Mouse (Mus musculus): Measurements from ENCODE around the gene Ulk4.
"Not testable (repeated sequence)": the region's sequence is repeated elsewhere in the genome, so short reads cannot be mapped to it uniquely, and the experiment has no call there.

Ulk4 gene

DNA sequence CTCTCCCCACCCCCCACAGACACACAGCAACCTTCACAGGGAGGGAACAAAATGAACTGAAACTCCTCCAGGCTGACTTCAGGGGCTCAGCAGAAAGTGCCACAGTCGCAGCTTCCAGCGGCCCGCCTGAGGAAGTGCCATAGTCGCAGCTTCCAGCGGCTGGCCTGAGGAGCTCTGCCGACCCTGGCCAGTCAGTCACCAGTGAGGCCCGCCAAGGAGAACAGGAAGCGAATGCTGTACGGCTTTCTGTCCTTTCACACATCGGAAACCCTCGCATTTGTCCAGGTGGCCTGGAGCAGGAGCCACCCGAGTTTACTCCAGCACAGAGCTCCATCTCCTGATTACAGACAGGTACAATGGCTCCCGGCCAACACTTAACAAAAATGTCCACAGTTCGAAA, 27.2 kb downstream of the Ulk4 start:
- no peak for DNase-seq

DNA sequence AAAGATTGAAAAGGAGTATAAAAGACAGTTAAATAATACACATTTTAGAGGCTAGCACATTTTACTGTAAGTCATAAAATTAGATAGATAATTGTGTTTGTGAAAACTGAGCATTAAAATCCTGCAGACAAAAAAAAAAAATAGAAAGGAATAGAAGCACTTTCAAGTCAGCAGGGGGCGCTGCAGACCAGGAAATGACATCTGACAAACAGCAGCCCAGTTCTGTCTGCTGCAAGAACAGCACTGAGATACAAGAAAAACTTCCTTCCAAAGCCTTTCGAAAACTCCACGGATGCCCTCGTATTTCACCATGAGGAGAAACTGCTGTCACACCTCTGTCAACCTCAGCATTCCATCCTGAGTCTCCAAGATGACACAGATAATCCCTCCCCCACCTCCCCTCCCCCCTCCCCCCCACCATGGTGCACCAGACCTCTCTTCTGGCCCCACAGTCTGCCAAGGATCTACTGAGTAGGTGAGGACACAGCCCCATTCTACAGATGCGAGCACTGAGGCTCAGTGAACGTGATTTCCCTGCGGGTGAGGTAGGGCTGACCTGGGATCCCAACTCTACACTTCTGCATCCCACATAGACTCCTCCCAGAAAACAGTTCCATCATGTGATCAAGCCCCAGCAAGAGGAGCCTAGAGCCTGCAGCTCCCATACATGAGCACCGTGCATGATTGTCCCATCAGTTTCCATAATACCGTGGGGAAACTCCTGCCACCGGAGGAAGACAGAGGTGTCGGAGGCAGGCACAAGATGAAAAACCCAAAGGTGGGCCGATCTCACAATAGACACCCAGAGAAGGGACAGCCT, 28.8 kb downstream of the Ulk4 start:
- DNase-seq: peak; percentile 77

DNA sequence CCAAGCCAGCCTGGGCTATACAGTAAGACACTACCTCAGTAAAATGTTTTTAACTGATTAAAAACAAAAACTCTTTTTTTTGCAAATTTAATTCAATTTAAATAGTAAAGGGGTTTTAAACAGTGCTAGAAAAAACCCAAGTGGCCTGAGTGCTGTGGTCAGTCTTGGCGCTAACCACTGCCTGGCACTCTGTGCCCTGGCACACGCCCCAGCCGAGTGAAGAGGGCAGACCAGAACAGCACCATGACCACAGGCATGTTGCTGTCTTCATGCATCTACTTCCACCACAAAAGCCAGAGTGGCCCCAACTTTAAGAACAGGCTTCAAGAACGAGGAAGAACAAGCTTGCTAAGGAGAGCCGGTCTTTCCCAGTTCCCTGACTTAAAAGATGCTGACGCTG, 29.9 kb downstream of the Ulk4 start:
- DNase-seq: no peak

DNA sequence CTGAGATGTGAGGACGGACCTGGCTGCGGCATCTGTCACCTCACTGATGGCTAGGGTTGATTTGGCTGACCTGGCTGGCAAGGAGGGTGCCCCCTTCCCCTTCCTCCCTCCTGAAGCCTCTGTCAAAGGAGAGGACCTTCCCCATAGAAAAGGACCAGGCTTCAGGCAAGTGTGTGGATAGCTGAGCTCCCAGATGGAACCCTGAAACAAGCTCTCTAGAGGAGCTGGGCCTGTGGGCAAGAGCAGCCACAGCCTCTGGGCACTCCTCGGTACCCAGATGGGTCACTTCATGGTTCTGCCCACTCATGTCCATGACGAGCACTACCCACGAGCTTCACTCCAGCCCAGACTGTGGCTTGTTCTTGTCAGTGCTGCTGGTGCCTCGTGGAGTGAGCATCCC, 34.7 kb downstream of the Ulk4 start:
- peak; percentile 0 for DNase-seq

DNA sequence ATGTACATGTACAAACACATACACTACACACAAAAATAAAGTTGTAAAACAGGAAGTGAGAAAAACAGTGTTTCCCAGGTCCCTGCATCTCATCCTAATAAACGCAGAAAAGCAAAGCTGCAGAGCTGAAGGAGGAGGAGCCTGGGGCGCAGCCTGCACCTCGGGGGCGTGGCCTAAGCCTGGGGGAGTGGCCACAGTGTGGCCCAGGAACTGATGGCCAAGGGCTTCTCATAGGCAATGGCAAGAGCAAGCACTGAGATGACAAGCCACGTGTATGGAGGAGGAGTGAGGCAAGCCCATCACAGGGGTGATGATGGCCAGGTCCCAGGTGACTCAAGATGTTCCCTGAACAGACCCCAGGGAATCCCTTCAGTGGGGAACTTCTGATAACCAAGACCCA, 35.2 kb downstream of the Ulk4 start:
- DNase-seq: peak; percentile 1

DNA sequence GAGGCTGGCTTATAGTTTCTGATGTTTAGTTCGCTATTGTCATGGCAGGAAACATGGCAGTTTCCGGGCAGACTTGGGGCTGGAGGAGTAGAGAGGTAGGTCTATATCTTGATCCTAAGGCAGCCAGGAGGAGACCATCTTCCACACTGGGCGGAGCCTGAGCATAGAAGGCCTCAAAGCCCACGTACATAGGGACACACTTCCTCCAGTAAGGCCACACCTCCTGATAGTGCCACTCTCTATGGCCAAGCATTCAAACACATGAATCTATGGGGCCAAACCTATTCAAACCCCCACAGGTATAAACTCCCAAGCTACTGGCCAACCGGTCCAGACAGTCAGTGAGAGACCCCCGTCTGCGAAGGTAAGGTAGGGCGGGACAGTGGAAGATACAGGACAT, 35.6 kb downstream of the Ulk4 start:
- no peak for DNase-seq

DNA sequence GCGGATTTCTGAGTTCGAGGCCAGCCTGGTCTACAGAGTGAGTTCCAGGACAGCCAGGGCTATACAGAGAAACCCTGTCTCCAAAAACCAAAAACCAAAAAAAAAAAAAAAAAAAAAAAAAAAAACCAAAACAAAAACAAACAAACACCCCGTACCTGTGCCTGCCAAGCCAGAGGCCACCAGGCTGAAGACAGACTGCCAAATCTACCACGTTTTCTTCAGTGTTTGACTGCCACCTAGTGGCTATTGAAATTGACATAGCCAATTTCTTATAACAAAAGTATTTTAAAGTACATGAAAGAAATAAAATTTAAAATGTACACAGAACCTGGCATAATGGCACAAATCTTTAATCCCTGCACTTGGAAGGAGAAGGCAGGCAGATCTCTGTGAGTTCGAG, 36.8 kb downstream of the Ulk4 start:
- DNase-seq: peak; percentile 29

DNA sequence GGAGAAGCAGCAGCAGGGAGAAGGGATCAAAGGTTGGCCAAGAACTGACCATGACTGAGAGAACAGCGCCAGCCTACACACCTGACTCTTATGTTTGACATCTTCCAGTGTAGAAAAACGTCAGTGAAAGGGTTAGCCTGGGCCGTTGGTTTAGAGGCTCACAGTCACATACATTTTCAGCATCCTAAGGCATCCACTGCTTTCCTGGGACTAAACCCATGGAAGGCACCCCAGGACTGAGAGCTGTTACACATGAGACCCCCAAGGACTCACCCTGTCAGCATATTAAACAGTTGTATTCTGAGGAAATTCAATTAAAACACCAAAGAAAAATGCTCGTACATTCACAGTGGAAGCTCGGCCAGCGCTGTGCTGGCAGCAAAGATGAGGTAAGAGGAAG, 37.4 kb downstream of the Ulk4 start:
- DNase-seq: peak; percentile 0

DNA sequence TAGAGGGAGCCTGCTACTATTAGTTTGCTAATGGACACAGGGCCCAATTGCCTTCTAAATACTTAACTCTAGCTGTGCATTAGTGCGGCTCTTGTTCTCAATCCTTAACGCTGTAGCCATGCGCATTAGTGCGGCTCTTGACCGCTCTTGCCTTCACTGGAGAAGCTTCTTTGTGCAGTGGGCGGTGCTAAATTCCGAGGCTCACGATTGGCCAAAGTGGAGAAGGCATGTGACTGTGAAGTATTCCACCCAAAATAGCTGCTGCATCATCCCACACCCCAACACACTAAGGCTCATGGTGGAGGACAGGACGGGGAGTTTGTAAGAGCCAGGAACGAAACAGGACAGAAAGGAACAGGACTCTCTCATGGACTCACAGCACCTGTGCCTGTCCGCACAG, 58.4 kb downstream of the Ulk4 start:
- no peak for DNase-seq

DNA sequence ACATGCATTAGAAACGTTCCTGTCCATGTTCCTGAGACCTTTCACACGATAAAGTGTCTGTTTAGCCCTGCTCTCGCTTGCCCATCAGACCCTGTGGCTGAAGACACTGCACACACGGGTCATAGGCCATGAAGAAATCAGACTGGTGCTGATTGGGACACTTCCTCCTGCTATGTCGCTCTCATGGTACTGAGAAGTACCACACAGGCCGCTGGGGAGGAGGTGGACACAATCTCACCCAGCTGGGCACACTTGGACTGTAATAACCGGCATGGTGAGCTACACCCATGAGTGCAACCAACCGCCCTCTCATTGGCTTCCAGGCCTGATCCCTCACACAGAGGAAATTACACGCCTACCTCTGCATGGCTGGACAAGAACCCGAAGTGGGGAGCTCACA, 58.8 kb downstream of the Ulk4 start:
- DNase-seq: no peak

DNA sequence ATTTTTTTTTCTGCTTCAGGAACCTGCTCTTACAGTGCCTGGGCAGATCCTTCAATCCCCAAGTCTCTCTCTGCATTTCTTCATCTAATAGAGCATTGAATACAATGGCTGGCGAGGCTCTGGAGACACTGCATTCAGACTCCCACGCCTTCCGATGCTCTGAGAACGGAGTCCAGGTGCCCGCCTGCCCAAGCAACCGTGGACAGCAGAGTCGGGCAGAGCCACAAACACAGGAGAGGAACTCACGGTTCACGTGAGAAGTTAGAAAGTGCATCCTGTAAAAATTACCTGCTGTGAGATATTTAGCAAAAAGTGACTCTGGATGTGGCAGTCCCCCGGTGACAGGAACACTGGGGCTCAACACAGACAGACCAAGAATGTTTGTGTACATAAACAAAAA, 59.3 kb downstream of the Ulk4 start:
- DNase-seq: no peak

DNA sequence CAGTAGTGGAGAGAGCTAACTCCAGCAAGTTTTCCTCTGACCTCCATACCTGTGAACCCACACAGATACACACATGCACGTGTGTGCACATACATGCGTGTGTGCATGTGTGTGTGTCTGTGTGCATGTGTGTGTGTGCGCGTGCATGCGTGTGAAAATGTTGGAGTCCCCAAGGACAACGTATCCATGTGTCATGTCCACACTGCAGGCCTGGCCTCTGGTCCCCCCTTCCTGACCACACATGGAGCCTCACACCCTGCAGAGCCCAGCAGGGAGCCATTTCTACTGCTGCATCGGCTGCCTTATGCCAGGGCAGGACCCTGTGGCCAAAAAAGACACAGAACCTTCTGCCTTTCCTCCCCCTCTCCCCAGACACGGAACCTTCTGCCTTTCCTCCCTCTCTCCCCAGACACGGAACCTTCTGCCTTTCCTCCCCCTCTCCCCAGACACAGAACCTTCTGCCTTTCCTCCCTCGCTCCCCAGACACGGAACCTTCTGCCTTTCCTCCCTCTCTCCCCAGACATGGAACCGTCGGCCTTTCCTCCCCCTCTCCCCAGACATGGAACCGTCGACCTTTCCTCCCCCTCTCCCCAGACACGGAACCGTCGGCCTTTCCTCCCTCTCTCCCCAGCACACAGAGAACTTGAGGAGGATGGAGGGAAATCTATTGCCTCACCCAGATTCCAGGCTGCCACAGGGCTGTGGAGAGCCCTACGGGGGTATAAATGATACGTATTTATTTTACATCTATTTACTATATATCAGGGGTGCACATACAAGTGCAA, 60.3 kb downstream of the Ulk4 start:
- DNase-seq: no peak

DNA sequence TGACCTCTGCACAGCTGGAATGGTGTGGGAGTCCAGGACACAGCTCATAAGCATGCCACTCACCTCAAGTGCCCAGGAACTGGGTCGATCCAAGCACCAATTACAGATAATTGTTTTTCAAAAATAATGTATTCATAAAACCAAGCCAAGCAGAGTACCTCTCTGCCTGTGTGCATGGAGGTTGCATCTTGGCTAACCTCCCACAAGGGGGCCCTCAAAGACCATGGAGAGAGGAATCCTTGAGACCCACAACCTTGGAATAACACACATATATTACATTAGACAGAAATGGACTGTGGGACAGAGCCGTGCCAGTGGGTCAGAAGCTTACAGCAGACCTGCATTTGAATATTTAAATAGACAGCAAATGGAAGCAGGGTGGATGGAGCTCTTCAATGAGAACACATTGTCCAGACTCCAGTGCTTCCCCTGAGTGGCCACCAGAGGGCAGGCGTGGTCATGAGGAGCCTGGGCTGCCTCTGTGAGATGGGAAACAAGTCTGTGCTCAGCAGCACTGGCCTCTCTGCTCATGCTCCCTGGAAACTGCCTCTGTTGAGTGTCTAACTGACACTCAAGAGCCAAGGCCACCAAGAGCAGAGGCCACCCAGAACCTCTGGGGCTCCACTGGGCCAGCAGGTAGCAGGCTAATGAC, 61.5 kb downstream of the Ulk4 start:
- peak; percentile 54 for DNase-seq

DNA sequence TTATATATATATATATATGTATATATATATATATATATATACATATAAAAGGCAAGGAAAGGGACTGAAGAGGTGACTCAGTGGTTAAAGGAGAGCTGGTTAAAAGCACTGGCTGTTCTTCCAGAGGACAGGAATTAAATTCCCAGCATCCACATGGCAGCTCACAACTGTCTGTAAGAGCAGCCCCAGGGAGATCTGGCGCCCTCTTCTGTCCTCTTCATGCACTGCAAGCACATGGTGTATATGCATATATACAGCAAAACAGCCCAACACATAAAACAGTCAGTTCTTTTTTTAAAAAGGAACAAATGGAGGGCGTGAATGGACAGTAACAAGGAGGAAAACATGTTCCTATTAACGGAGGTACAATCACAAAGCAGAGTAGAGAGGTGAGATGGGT, 64.7 kb downstream of the Ulk4 start:
- DNase-seq: no peak

DNA sequence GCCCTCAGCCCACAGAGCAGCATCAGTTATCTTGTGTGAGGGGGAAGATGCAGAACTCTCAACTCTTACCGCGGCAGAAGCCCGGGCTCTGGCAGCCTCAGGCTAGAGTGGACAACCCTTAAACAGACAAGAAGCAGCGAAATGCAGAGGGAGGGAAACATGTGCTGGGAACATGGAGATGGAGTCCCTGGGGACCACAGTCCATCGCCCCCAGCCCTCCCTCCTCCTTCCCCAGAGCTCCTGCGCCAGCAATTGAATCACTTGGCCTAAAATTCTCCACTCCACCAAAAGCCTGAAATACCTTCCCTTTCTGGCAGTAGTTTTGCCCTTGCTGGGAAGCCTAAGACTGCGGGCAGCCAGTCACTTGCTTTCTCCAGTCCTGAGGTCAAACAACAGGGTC, 72.0 kb downstream of the Ulk4 start:
- no peak for DNase-seq

DNA sequence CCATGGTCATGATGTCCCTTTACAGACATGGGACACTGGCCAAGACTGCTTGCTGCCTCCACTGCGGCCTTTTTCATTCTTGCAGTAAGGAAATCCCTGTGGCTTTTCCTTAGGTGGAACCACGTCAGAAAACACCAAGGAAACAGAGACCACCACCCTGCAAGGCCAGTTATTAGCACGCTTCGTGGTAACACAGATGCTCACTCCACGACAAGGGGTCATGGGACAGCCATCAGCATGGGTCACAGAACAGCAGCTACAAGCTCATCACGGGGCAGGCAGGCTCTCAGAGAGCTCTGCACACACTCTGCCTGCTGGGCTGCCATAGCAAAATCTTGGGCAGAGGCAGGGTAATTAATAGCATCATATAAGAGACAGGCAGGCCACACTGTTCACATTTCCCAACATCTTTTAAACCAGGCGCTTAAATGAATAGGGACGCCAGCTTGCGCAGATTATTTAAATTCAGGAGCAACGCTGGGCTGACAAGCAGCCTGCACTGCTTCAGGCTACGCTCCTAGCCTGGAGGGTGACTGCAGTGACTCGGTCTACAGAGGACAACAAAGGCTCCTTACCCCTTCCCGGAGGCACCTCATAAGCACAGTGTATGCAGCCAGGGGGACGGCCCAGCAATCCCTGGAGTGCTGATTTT, 72.7 kb downstream of the Ulk4 start:
- no peak for DNase-seq

DNA sequence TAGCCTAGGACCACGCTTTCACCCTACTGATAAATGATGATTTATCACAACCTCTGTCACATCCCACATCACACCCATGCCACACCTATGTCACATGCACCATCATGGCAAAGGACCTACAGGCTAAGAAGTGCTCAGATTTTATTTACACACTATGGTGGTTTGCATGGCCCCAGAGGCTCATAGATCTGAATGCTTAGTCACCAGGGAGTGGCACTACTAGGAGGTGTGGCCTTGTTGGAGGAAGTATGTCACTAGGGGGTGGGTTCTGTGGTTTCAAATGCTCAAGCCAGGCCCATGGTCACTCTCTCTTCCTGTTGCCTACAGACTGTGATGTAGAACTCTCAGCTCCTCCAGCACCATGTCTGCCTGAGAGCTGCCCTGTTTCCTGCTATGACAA, 73.3 kb downstream of the Ulk4 start:
- no peak for DNase-seq

DNA sequence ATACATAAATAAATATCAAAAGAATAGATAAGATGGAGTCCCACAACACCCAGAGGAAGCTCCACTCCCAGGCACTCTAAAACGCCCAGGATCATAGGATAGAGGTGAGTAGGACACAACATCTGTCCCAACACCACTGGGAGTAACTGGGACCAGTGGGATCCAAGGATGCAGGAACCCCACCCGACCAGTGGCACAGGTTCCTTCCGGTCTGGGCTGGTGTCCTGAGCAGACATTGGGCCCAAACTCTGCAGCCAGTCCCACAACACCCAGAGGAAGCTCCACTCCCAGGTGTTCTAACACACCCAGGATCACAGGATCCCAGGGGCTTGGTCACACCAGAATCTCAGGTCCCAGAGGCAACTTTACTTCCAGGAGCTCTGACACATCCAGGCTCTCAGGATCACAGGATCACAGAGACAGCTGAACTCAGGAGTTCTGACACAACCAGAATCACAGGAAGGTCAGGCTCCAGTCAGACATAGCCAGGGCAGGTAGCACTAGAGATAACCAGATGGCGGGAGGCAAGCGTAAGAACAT, 77.8 kb downstream of the Ulk4 start:
- DNase-seq: not testable (repeated sequence)

DNA sequence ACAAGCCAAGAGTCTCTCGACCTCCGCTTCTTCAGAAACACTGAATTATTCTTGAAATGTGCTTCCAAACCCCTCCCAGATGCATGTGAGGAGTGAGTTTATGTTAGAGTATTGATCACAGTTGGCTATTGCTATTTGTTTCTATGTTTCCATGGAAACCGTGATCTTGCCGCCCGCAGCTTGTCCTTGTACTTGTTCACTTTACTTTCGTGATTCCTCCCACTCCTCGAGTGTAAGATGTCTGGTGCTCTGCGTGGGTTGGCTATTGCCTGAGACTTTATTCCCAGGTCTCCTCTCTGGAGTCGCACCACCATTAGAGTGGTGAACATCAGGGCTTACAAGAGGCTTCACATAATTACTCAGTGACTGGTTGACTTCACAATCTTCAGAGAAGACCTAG, 80.5 kb downstream of the Ulk4 start:
- peak; percentile 11 for DNase-seq

DNA sequence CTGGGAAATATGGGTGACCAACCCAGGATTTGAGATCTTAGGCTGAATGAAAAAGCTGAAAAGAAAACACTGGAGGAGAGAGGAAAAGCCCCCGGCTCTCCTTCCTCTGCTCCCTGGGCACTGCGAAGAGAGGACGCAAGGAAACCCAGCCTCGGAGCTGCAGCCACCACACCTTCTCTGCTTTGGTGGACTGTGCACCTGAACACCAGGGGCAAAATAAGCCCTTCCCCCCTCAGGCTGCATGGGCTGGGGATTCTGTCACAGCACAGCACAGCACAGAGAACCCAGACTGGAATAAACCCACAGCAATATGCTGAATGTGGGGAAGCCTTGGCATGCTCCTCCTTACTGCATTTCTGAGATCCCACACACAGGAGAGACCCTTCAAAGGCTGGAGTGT, 81.9 kb downstream of the Ulk4 start:
- no peak for DNase-seq

DNA sequence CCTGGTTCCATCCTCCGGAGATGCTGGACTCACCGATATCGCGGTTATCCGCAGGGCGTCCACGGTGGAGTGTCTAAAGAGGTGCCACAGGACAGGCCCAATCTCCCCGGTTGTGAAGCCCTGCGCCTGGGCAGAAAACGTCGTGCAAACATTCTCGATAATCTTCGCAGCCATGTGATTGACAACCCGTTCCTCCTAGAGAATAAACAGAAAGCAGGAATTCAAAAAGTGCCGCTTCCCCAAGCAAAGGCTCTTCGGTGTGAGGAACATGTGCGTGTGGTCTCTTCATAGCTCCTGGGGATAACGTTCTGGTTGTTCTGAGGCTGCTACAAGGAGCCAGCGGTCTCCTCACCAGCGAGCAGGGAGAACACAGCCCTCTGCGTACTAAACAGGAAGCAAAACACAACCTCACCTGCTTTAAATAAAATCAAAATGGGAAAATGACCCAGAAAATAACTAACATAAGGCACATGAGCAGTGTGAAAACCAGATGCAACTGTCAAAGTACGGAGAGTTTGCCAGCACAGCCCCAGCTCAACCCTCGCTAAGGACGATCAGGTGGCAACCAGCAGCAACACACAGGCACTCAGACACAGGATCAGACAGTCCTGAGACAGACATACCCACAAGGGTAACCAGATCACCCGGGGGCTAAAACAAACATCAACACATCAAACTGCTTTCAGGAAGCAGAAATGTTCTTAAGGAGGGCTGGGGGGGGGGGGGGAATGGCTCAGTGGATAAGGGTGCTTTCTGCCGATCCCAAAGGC, 84.2 kb downstream of the Ulk4 start:
- DNase-seq: no peak

DNA sequence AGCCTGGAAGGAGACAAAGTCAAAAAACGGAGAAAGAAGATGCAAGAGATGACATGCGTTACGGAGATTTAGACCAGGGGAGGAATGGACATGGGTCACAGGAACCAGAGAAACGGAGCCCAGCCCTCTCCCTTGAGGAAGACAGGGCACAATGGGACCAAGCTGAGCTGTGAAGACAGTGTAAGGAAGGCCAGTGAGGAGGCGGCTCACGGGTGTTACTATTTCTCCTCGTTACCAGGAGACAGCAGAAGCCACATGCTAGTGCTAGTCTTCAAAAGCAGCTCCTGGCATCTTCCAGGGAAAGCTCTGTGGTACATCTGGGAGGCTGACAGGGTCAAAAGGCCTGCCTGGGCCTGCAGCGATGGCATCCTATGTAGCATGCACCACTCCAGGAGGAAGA, 89.2 kb downstream of the Ulk4 start:
- DNase-seq: peak; percentile 34
